Mouse (Mus musculus) gastrocnemius, adult 18-20 months (tissue): Measurements from ENCODE around the gene Runx2. TPM values are rescaled to one million over a fixed set of nuclear protein-coding genes. Genes with fewer than 3 reads are reported as not detected.

Source experiments
- DNase-seq: peaks from one replicate; pipeline ENCODE4 v3.0.0; 2021; ENCODE audit warnings: low spot score
- total RNA-seq, 2 experiments: library from RNA; stranded (reverse); gene quantifications; 2 replicates each; pipeline ENCODE4 v1.2.3; 2021

Gene Runx2
- total RNA-seq, 2 experiments from 2014 or later, result 0.37 to 0.76 TPM

GRCm38 (mm10) chr17:44718036-44718435 lies 96.6 kb downstream of the Runx2 start:
- no peak for DNase-seq

DNA sequence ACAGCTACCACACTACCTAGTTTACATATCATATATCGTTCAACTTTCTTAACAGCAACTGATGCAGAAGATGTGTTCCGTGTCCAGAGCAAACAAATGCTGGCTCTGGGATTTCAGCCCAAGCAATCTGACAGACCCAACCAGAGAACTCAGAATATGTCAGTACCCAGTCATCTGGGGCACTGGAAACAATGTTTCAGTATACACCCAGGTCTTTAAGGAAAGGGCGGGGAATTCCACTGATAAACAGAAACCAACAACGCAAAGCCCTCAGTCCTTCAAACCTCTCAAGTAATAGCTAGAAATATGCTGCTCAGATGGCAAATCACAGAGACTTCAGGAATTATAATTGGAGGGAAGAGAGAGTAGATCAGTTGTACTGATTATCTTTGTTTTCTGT lies 100.5 kb downstream of the Runx2 start:
- DNase-seq, result no peak

GRCm38 (mm10) chr17:44713404-44713803 lies 101.2 kb downstream of the Runx2 start:
- DNase-seq, result no peak

DNA sequence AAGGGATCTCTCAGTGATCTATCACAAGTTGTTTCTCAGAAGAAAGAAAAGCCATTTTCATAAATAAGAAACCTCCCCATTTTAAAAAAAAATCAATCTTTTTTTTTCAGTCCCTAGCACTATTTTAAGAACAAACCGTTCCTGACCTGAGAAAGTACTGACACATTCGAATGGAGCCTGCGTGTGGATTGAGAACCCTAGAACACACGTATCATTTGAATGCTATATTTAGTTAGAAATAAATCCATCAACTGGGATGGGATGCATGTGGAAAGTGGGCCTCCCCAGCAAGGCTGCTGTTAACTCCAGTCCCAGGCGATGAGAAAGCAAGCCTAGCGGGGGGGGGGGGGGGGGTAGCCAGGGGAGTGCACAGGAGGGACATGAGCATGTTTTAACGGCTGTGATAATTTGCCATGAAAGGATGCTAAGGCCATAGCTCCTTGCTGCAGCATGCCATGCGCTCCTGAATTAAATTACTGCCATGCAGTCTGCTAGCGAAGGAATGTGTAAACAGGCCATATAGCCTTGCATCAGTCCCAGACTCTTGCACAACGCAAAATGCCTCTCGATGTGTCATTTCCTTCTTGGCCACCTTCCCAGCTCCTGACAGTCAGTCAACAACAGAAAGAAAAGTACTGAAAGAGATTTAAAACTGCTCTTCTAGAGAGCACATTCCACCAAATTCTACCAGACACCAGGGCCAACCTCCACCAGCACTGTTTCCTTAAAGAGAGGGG lies 104.9 kb downstream of the Runx2 start:
- DNase-seq, result peak; percentile 77

- DNase-seq, result no peak
These were observed 106.6 kb downstream of the Runx2 start for GRCm38 (mm10) chr17:44707956-44708355.

GRCm38 (mm10) chr17:44706531-44706930 lies 108.1 kb downstream of the Runx2 start:
- DNase-seq, result no peak

DNA sequence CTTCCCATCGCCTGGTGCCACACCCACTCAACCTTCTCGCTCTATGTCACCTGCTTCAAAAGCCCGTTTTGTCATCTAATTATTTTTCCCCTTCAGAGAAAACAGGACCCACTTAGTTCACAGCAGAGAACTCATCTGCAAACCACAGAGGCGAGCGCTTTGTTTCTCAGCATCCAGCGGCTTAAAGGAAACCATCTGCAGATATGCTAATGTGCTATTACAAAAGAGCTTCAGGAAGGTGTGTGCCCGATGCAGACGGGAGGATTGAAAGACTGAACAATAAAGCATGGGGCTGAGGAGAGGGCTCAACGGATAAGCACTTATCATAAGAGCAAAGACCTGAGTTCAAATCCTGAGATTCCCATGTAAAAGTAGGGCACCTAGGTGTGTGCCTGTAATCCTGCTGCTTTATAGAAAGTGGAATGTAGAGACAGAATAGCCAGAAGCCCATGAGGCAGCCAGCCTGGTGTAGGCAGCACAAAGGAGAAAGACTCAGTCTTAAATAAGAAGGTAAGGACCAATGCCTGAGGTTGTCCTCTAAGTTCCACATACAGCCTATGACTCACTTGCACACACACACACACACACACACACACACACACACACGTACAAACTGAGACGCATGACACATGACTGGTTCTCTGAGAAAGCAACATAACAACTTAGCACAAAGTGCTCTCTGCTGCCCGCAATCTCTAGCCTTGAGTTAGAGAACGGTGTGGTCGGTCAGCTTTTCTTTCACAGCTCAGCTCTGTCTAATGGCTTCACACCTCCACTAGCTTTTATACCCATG lies 111.9 kb downstream of the Runx2 start:
- no peak for DNase-seq

DNA sequence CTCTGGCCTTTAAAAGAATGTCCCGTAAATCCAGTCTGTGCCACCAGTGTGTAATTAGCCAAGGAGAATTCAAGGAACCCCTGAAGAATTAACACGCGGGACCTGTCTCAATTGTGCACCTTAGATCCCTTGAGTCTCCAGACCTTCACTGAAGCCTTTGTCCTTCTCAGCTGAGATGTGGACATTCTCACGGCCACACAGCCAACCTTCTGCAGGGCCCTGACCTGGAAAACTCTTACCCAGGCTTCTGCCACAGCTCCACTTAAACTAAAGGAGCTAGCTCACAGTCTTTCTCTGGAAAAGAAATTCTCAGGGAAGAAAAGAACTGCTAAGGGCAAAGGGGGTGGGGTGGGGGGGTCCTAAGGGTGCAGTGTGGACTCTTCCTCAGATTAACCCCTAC lies 113.1 kb downstream of the Runx2 start:
- DNase-seq, result no peak

- DNase-seq, result no peak
These were observed 114.3 kb downstream of the Runx2 start for GRCm38 (mm10) chr17:44700326-44700725.

- no peak for DNase-seq
These were observed 117.5 kb downstream of the Runx2 start for GRCm38 (mm10) chr17:44697053-44697452.

DNA sequence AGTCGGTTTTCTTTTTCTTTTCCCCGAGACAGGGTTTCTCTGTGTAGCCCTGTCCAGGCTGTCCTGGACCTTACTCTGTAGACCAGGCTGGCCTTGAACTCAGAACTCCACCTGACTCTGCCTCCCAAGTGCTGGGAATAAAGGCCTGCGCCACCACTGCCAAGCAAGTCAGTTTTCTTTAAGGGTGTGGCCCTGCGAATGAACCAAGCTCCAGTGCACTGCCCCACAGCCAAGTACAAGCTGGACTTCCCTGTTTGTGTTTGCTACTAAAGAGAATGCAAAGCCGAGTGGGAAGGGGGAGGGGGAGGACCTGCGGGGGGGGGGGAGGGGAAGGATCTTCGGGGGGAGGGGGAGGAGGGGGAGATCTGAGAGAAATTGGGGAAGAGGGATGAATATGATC lies 121.0 kb downstream of the Runx2 start:
- DNase-seq, result no peak

DNA sequence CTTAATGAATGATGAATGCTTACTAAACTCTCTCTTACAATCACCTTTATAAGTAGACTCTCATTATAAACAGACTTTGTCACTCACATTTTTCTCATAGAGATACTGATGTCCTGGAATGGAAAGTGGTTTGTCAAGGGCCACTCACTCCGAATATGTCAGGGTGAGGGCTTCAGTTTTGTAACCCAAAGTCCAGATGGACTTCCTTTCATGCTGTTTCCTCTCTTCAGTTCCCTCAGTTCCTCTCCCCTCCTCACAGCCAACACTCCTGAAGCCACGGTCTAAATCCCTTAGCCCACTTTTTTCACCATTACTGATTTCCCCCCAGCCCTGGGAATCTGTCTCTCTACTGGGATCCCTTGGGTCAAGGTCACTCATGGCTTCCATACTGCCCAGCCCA lies 123.1 kb downstream of the Runx2 start:
- DNase-seq, result no peak

- DNase-seq, result no peak
These were observed 124.1 kb downstream of the Runx2 start for GRCm38 (mm10) chr17:44690410-44691035.

- DNase-seq, result peak; percentile 19
These were observed 126.3 kb downstream of the Runx2 start for GRCm38 (mm10) chr17:44688306-44688705.

DNA sequence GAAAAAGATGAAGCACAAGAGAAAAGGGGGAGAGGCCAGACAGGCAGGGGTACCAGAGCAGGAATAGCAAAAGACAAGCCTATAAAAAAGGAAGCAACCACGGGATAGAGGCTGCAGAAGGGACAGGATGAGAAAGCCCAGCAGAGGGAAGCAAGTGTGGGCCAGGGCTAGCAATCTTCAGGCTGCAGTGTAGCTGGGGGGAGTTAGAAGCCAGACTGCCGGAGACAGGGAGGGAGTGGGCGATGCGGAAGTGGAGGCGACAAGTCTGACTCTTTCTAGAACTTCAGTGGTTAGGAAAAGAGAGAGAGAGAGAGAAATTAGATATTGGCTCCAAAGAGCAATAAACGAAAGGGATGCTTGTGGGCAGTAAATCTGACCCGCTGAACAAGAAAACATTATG lies 129.1 kb downstream of the Runx2 start:
- DNase-seq, result no peak

GRCm38 (mm10) chr17:44683026-44683425 lies 131.6 kb downstream of the Runx2 start:
- no peak for DNase-seq

DNA sequence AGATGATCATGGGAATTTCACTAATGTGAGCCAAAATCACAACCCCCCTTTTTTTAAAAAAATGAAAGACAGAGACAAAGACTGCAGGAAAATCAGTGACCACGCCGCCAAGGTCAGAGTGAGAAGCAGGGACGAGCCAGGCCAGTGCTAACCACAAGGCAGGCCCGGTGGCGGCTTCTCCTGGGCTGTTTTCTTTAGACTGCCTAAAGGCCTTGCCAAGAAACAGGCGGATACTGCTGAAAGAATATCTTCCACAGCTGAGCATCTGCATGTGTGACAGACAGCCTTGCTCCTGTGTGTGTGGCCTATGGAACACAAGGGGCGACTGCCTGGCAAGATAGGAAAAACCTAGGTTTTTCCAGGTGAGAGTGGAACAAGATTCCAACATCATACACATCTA lies 136.8 kb downstream of the Runx2 start:
- DNase-seq, result peak; percentile 53

- DNase-seq, result no peak
These were observed 141.8 kb downstream of the Runx2 start for GRCm38 (mm10) chr17:44672806-44673205.

DNA sequence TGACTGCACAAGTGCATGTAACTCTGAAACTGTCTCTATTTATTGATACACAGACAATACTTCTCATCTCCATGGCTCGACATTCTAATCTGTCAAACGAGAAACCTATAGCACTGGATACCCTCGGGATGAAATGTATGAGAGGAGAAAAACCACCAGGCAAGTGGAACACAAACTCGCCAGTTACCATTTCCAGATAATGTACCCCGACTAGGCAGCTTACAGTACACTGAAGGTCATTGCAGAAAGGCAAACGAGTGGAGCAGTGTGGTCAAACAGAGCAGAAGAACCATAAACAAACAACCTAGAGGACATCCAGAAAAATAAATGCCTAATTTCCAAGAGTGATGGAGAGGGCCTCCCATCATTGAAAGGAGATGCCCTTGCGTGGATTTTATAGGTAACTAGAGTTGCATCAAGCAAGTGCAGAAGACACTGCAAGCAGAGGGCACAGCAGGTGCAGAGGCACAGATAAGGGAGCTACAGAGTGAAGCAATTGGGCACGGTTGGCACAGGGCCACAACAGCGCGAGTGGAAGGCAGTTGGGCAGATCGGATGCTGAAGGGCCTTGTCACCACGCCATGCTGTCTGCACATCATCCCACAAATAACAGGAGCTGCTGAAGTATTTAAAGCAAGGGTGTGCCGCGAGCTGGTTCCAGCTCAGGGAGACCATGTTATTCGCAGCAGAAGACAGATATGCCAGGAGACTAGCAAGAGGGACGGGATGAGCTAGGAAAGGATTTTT lies 142.5 kb downstream of the Runx2 start:
- peak; percentile 47 for DNase-seq

DNA sequence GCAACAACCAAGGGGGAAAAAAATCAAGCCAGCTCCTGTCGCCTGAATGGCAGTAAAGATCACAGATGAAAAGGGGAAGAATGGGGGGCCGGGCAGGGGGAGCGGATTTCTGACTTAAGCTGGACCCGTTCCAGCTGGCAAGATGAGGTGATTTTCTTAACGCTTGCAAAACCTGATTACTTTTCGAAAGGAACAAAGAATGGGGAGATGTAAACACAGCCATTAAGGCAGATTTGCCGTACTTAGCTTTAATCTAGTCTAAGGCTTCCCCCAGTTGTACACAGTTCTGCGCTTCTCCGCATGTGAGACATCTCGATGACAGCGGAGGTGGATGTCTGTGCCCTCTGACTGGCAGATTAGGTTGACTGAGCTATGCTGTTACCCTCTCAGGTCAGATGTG lies 144.6 kb downstream of the Runx2 start:
- no peak for DNase-seq

GRCm38 (mm10) chr17:44667346-44667745 lies 147.3 kb downstream of the Runx2 start:
- no peak for DNase-seq

- DNase-seq, result no peak
These were observed 150.7 kb downstream of the Runx2 start for GRCm38 (mm10) chr17:44663872-44664271.
